Mouse (Mus musculus): ENCODE measurements around the gene Scamp3. TPM values are rescaled to one million over a fixed set of nuclear protein-coding genes. Genes with fewer than 3 reads are reported as not detected.

The Scamp3 gene
- polyA plus RNA-seq, 1 experiment, result 18.8 TPM

- H3K4me1 ChIP-seq (ENCODE audit: control insufficient read depth), result peaks cover 29% of the 10 kb centered on the region
- peaks cover 7% of the 10 kb centered on the region for H3K36me3 ChIP-seq (ENCODE audit: control insufficient read depth)
- TF ChIP-seq TAL1 (IDR thresholded peaks at IDR 0.05; ENCODE audit: low read length) (no peak), GATA1 (IDR thresholded peaks at IDR 0.05; ENCODE audit: low read length) (no peak)
- no peak overlapping the region for H3K4me3 ChIP-seq (replicated peaks)
- no peaks in the 10 kb centered on the region for H3K9me3 ChIP-seq (ENCODE audit: control insufficient read depth, low read length)
- peaks cover 21% of the 10 kb centered on the region for H3K27me3 ChIP-seq (ENCODE audit: control insufficient read depth)
Observed at GRCm38 (mm10) chr3:89187197-89187596, 9.9 kb downstream of the Scamp3 start.

GRCm38 (mm10) chr3:89187690-89188477, 10.6 kb downstream of the Scamp3 start:
- H3K36me3 ChIP-seq (ENCODE audit: control insufficient read depth), result peaks cover under 1% of the 10 kb centered on the region
- peaks cover 21% of the 10 kb centered on the region for H3K27me3 ChIP-seq (ENCODE audit: control insufficient read depth)
- peaks cover 22% of the 10 kb centered on the region for H3K4me1 ChIP-seq (ENCODE audit: control insufficient read depth)

GRCm38 (mm10) chr3:89188478-89188875, 11.2 kb downstream of the Scamp3 start:
- no peaks in the 10 kb centered on the region for H3K36me3 ChIP-seq (ENCODE audit: control insufficient read depth)
- H3K27me3 ChIP-seq (ENCODE audit: control insufficient read depth), result peaks cover 21% of the 10 kb centered on the region
- H3K4me1 ChIP-seq (ENCODE audit: control insufficient read depth), result peaks cover 16% of the 10 kb centered on the region
- no peak for TF ChIP-seq GATA1 (IDR thresholded peaks at IDR 0.05; ENCODE audit: low read length)
- TF ChIP-seq TAL1 (IDR thresholded peaks at IDR 0.05; ENCODE audit: low read length), result no peak
- H3K9me3 ChIP-seq (ENCODE audit: control insufficient read depth, low read length), result no peaks in the 10 kb centered on the region
- H3K4me3 ChIP-seq (replicated peaks), result no peak overlapping the region

More at GRCm38 (mm10) chr3:89187690-89188477, 10.6 kb downstream of the Scamp3 start:
- TF ChIP-seq TAL1 (IDR thresholded peaks at IDR 0.05; ENCODE audit: low read length) (no peak), GATA1 (IDR thresholded peaks at IDR 0.05; ENCODE audit: low read length) (no peak)
- Histone ChIP-seq H3K9me3 (ENCODE audit: control insufficient read depth, low read length) (no peaks in the 10 kb centered on the region), H3K4me3 (replicated peaks) (no peak overlapping the region)

- TF ChIP-seq GATA1 (IDR thresholded peaks at IDR 0.05; ENCODE audit: low read length), result no peak
- TF ChIP-seq TAL1 (IDR thresholded peaks at IDR 0.05; ENCODE audit: low read length), result no peak
- Histone ChIP-seq H3K27me3 (ENCODE audit: control insufficient read depth) (peaks cover 21% of the 10 kb centered on the region), H3K4me1 (ENCODE audit: control insufficient read depth) (peaks cover 13% of the 10 kb centered on the region), H3K9me3 (ENCODE audit: control insufficient read depth, low read length) (no peaks in the 10 kb centered on the region), H3K36me3 (ENCODE audit: control insufficient read depth) (no peaks in the 10 kb centered on the region), H3K4me3 (replicated peaks) (no peak overlapping the region)
Observed at GRCm38 (mm10) chr3:89190436-89190835, 13.2 kb downstream of the Scamp3 start.

GRCm38 (mm10) chr3:89193351-89193750, 16.1 kb downstream of the Scamp3 start:
- peaks cover 23% of the 10 kb centered on the region for H3K4me1 ChIP-seq (ENCODE audit: control insufficient read depth)
- H3K9me3 ChIP-seq (ENCODE audit: control insufficient read depth, low read length), result no peaks in the 10 kb centered on the region
- no peak overlapping the region for H3K4me3 ChIP-seq (replicated peaks)
- H3K36me3 ChIP-seq (ENCODE audit: control insufficient read depth), result no peaks in the 10 kb centered on the region
- no peak for TF ChIP-seq GATA1 (IDR thresholded peaks at IDR 0.05; ENCODE audit: low read length)
- no peak for TF ChIP-seq TAL1 (IDR thresholded peaks at IDR 0.05; ENCODE audit: low read length)
- peaks cover 26% of the 10 kb centered on the region for H3K27me3 ChIP-seq (ENCODE audit: control insufficient read depth)

- TF ChIP-seq GATA1 (IDR thresholded peaks at IDR 0.05; ENCODE audit: low read length) (no peak), TAL1 (IDR thresholded peaks at IDR 0.05; ENCODE audit: low read length) (no peak)
- Histone ChIP-seq H3K4me1 (ENCODE audit: control insufficient read depth) (peaks cover 23% of the 10 kb centered on the region), H3K9me3 (ENCODE audit: control insufficient read depth, low read length) (no peaks in the 10 kb centered on the region), H3K36me3 (ENCODE audit: control insufficient read depth) (no peaks in the 10 kb centered on the region), H3K27me3 (ENCODE audit: control insufficient read depth) (peaks cover 23% of the 10 kb centered on the region), H3K4me3 (replicated peaks) (no peak overlapping the region)
Observed at GRCm38 (mm10) chr3:89193853-89194252, 16.6 kb downstream of the Scamp3 start.

GRCm38 (mm10) chr3:89195979-89196877, 19.0 kb downstream of the Scamp3 start:
- Histone ChIP-seq H3K4me1 (ENCODE audit: control insufficient read depth) (peaks cover 23% of the 10 kb centered on the region), H3K27me3 (ENCODE audit: control insufficient read depth) (peaks cover 11% of the 10 kb centered on the region), H3K9me3 (ENCODE audit: control insufficient read depth, low read length) (no peaks in the 10 kb centered on the region), H3K36me3 (ENCODE audit: control insufficient read depth) (no peaks in the 10 kb centered on the region), H3K4me3 (replicated peaks) (peak overlapping the region; percentile 64)
- no peak for TF ChIP-seq TAL1 (IDR thresholded peaks at IDR 0.05; ENCODE audit: low read length)
- TF ChIP-seq GATA1 (IDR thresholded peaks at IDR 0.05; ENCODE audit: low read length), result no peak

GRCm38 (mm10) chr3:89199839-89200238, 22.6 kb downstream of the Scamp3 start:
- H3K4me1 ChIP-seq (ENCODE audit: control insufficient read depth), result peaks cover 31% of the 10 kb centered on the region
- no peak overlapping the region for H3K4me3 ChIP-seq (replicated peaks)
- H3K36me3 ChIP-seq (ENCODE audit: control insufficient read depth), result peaks cover 5% of the 10 kb centered on the region
- no peak for TF ChIP-seq GATA1 (IDR thresholded peaks at IDR 0.05; ENCODE audit: low read length)
- no peak for TF ChIP-seq TAL1 (IDR thresholded peaks at IDR 0.05; ENCODE audit: low read length)
- H3K9me3 ChIP-seq (ENCODE audit: control insufficient read depth, low read length), result no peaks in the 10 kb centered on the region
- peaks cover 11% of the 10 kb centered on the region for H3K27me3 ChIP-seq (ENCODE audit: control insufficient read depth)

Measured in erythroblast, embryonic 14.5 days (primary cell).